Mouse (Mus musculus): ENCODE results near the gene Grin2c. TPM values are rescaled to one million over a fixed set of nuclear protein-coding genes. Genes with fewer than 3 reads are reported as not detected.

Gene Grin2c
- polyA plus RNA-seq, 1 experiment from 2014 or later, result not detected

DNA sequence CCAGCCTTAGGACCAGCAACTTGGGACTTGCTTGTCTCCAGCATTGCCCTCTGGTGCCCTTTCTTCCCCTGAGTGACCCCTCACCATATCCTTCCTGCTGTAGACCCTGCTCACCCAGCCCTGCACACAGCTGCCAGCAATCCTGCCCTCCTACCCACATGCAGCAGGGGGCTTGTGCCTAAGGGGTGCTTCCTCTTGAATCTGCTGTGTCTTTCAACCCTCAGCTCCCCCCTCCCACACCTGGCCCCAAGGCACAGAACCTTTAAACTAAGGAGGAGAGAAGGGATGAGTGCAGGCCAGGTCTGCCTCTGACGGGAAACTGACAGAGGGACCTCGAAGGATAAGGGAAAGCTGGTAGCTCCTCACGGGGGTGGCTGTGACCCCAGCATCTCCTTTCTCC lies 24.3 kb downstream of the Grin2c start:
- peaks cover 32% of the 10 kb centered on the region for H3K27me3 ChIP-seq (ENCODE audit: insufficient read depth, low read length)
- H3K4me3 ChIP-seq (ENCODE audit: low read length), result no peak overlapping the region
- H3K4me1 ChIP-seq (ENCODE audit: insufficient read depth, low read length), result peaks cover 20% of the 10 kb centered on the region
- ATAC-seq (ENCODE audit: low FRiP score, low TSS enrichment), result no peak
- H3K9me3 ChIP-seq (ENCODE audit: low read length), result no peaks in the 10 kb centered on the region
- H3K4me2 ChIP-seq (replicated peaks; ENCODE audit: low read depth, low read length), result no peak overlapping the region
- H3K36me3 ChIP-seq (ENCODE audit: insufficient read depth, low read length), result peaks cover 4% of the 10 kb centered on the region; the same call in 1 of the 2 replicates
- H3K27ac ChIP-seq (ENCODE audit: low read length), result no peak overlapping the region
- 67% methylated on average over 3 of the region's 3 CpGs for WGBS
- no peak overlapping the region for H3K9ac ChIP-seq (replicated peaks; ENCODE audit: low read length)

DNA sequence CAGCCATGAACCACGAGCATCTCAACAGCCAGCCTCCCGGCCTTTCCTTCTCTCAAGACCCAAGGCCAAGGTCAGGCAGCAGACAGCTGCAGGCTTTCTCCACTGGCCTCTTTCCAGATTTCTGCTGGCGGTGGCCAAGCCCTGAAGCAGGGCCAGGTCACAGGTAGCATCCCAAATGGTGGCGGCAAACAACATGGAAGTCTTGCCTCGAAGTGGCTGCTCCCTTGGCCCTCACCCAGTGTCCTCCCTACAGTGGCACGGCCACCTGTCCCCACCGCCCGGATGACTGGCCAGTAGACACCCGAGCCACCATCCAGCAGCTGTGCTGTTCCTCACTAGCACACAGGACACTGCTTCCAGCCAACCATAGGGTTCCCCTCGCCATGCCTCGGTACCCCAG lies 25.6 kb downstream of the Grin2c start:
- peaks cover 4% of the 10 kb centered on the region; the same call in 1 of the 2 replicates for H3K36me3 ChIP-seq (ENCODE audit: insufficient read depth, low read length)
- peaks cover 19% of the 10 kb centered on the region for H3K4me1 ChIP-seq (ENCODE audit: insufficient read depth, low read length)
- ATAC-seq (ENCODE audit: low FRiP score, low TSS enrichment), result no peak
- 44% methylated on average over 11 of the region's 11 CpGs for WGBS
- H3K4me2 ChIP-seq (replicated peaks; ENCODE audit: low read depth, low read length), result no peak overlapping the region
- peaks cover 19% of the 10 kb centered on the region for H3K27me3 ChIP-seq (ENCODE audit: insufficient read depth, low read length)
- no peak overlapping the region for H3K9ac ChIP-seq (replicated peaks; ENCODE audit: low read length)
- no peak overlapping the region for H3K27ac ChIP-seq (ENCODE audit: low read length)
- no peaks in the 10 kb centered on the region for H3K9me3 ChIP-seq (ENCODE audit: low read length)
- no peak overlapping the region for H3K4me3 ChIP-seq (ENCODE audit: low read length)

DNA sequence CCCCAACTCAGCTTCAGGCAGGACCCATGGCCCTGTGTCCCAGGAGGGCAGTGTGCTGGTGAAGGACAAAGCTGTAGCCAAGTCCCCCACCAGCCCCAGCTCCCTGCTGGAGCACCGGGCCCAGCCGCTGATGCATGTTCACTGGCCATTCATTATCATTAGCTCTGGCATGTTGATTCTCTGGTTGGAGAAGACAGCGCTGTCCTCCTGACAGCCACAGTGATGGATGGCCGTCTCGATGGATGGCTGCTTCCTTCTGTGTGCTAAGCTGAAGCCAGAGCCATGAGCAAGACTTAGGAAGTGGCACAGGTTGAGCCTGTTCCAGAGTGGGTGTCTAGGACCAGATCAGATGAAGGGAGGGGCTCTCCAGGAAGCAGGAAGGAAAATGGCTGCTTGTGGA lies 30.5 kb downstream of the Grin2c start:
- no peak overlapping the region for H3K27ac ChIP-seq (ENCODE audit: low read length)
- no peak overlapping the region for H3K4me3 ChIP-seq (ENCODE audit: low read length)
- H3K4me2 ChIP-seq (replicated peaks; ENCODE audit: low read depth, low read length), result no peak overlapping the region
- ATAC-seq (ENCODE audit: low FRiP score, low TSS enrichment), result peak; percentile 52; the same call in 1 of the 2 replicates
- H3K9me3 ChIP-seq (ENCODE audit: low read length), result no peaks in the 10 kb centered on the region
- peaks cover 32% of the 10 kb centered on the region for H3K27me3 ChIP-seq (ENCODE audit: insufficient read depth, low read length)
- H3K4me1 ChIP-seq (ENCODE audit: insufficient read depth, low read length), result peaks cover 26% of the 10 kb centered on the region
- H3K9ac ChIP-seq (replicated peaks; ENCODE audit: low read length), result no peak overlapping the region
- no peaks in the 10 kb centered on the region for H3K36me3 ChIP-seq (ENCODE audit: insufficient read depth, low read length)
- 9% methylated on average over 5 of the region's 5 CpGs for WGBS

GRCm38 (mm10) chr11:115234320-115235044 lies 32.6 kb downstream of the Grin2c start:
- H3K4me1 ChIP-seq (ENCODE audit: insufficient read depth, low read length), result peaks cover 28% of the 10 kb centered on the region
- H3K9me3 ChIP-seq (ENCODE audit: low read length), result no peaks in the 10 kb centered on the region
- 65% methylated on average over 15 of the region's 15 CpGs for WGBS
- H3K9ac ChIP-seq (replicated peaks; ENCODE audit: low read length), result no peak overlapping the region
- no peak overlapping the region for H3K4me3 ChIP-seq (ENCODE audit: low read length)
- H3K4me2 ChIP-seq (replicated peaks; ENCODE audit: low read depth, low read length), result no peak overlapping the region
- no peak for ATAC-seq (ENCODE audit: low FRiP score, low TSS enrichment)
- peaks cover 33% of the 10 kb centered on the region for H3K27me3 ChIP-seq (ENCODE audit: insufficient read depth, low read length)
- H3K27ac ChIP-seq (ENCODE audit: low read length), result no peak overlapping the region
- no peaks in the 10 kb centered on the region for H3K36me3 ChIP-seq (ENCODE audit: insufficient read depth, low read length)

- H3K27ac ChIP-seq (ENCODE audit: low read length), result no peak overlapping the region
- H3K4me3 ChIP-seq (ENCODE audit: low read length), result no peak overlapping the region
- H3K4me2 ChIP-seq (replicated peaks; ENCODE audit: low read depth, low read length), result no peak overlapping the region
- H3K4me1 ChIP-seq (ENCODE audit: insufficient read depth, low read length), result peaks cover 28% of the 10 kb centered on the region
- H3K36me3 ChIP-seq (ENCODE audit: insufficient read depth, low read length), result no peaks in the 10 kb centered on the region
- ATAC-seq (ENCODE audit: low FRiP score, low TSS enrichment), result no peak
- H3K27me3 ChIP-seq (ENCODE audit: insufficient read depth, low read length), result peaks cover 33% of the 10 kb centered on the region
- 62% methylated on average over 20 of the region's 20 CpGs for WGBS
- no peak overlapping the region for H3K9ac ChIP-seq (replicated peaks; ENCODE audit: low read length)
- no peaks in the 10 kb centered on the region for H3K9me3 ChIP-seq (ENCODE audit: low read length)
These were observed 33.3 kb downstream of the Grin2c start for GRCm38 (mm10) chr11:115233526-115234290.

DNA sequence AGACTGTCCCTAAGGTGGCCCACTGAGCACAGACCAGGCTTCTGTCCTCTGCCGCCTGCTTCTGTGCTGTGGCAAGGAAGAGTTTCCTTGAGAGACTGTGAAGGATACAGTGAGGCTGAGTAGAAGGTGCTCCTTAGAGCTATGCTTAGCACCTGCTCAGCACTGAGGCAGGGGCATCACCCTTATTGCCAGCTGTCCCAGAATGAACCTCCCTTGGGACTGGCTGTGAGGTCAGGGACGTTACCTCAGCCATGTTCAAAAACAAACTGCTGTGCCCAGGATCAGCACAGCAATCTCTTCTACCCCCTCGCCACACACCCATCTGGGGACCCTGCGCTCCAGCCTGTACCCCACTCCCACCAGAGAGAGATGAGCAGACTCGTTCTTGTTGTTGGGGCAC lies 34.2 kb downstream of the Grin2c start:
- Histone ChIP-seq H3K27me3 (ENCODE audit: insufficient read depth, low read length) (peaks cover 33% of the 10 kb centered on the region), H3K9me3 (ENCODE audit: low read length) (no peaks in the 10 kb centered on the region), H3K4me3 (ENCODE audit: low read length) (no peak overlapping the region), H3K4me1 (ENCODE audit: insufficient read depth, low read length) (peaks cover 27% of the 10 kb centered on the region), H3K36me3 (ENCODE audit: insufficient read depth, low read length) (no peaks in the 10 kb centered on the region), H3K27ac (ENCODE audit: low read length) (no peak overlapping the region), H3K9ac (replicated peaks; ENCODE audit: low read length) (no peak overlapping the region), H3K4me2 (replicated peaks; ENCODE audit: low read depth, low read length) (no peak overlapping the region)
- WGBS, result 87% methylated on average over 5 of the region's 5 CpGs
- no peak for ATAC-seq (ENCODE audit: low FRiP score, low TSS enrichment)

DNA sequence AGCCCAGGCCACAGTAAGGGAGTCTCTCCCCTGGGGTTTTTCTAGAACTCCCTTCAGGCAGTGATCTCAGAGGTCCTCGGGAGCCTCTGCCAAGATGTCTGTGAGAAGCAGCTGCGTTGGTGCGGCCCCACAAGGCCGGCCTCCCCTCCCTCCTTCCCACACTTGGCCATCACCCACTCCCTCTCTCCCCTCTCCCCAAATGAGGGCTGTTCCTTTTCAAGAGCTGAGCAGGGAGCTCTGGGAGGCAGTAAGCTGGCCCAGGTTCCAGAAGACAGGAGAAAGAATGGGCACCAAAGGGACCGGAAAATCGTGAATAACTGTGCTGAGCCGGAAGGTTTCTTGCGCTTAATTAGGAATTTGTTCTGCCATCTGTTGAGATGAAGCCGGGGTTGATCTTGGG lies 35.1 kb downstream of the Grin2c start:
- no peaks in the 10 kb centered on the region for H3K36me3 ChIP-seq (ENCODE audit: insufficient read depth, low read length)
- ATAC-seq (ENCODE audit: low FRiP score, low TSS enrichment), result no peak
- H3K4me3 ChIP-seq (ENCODE audit: low read length), result no peak overlapping the region
- peaks cover 27% of the 10 kb centered on the region for H3K4me1 ChIP-seq (ENCODE audit: insufficient read depth, low read length)
- no peaks in the 10 kb centered on the region for H3K9me3 ChIP-seq (ENCODE audit: low read length)
- peaks cover 34% of the 10 kb centered on the region for H3K27me3 ChIP-seq (ENCODE audit: insufficient read depth, low read length)
- no peak overlapping the region for H3K9ac ChIP-seq (replicated peaks; ENCODE audit: low read length)
- H3K4me2 ChIP-seq (replicated peaks; ENCODE audit: low read depth, low read length), result no peak overlapping the region
- 64% methylated on average over 9 of the region's 9 CpGs for WGBS
- H3K27ac ChIP-seq (ENCODE audit: low read length), result peak overlapping the region; percentile 78; the same call in 1 of the 2 replicates

GRCm38 (mm10) chr11:115231168-115231915 lies 35.7 kb downstream of the Grin2c start:
- Histone ChIP-seq H3K27ac (ENCODE audit: low read length) (peak overlapping the region; percentile 78), H3K9ac (replicated peaks; ENCODE audit: low read length) (0 out of 2 replicates have a peak overlapping the region, but pooled peaks have one; percentile 26), H3K4me1 (ENCODE audit: insufficient read depth, low read length) (peaks cover 22% of the 10 kb centered on the region), H3K36me3 (ENCODE audit: insufficient read depth, low read length) (no peaks in the 10 kb centered on the region), H3K4me2 (replicated peaks; ENCODE audit: low read depth, low read length) (no peak overlapping the region), H3K4me3 (ENCODE audit: low read length) (no peak overlapping the region), H3K9me3 (ENCODE audit: low read length) (no peaks in the 10 kb centered on the region), H3K27me3 (ENCODE audit: insufficient read depth, low read length) (peaks cover 38% of the 10 kb centered on the region)
- ATAC-seq (ENCODE audit: low FRiP score, low TSS enrichment), result peak; percentile 47; the same call in 1 of the 2 replicates
- WGBS, result 46% methylated on average over 14 of the region's 14 CpGs

DNA sequence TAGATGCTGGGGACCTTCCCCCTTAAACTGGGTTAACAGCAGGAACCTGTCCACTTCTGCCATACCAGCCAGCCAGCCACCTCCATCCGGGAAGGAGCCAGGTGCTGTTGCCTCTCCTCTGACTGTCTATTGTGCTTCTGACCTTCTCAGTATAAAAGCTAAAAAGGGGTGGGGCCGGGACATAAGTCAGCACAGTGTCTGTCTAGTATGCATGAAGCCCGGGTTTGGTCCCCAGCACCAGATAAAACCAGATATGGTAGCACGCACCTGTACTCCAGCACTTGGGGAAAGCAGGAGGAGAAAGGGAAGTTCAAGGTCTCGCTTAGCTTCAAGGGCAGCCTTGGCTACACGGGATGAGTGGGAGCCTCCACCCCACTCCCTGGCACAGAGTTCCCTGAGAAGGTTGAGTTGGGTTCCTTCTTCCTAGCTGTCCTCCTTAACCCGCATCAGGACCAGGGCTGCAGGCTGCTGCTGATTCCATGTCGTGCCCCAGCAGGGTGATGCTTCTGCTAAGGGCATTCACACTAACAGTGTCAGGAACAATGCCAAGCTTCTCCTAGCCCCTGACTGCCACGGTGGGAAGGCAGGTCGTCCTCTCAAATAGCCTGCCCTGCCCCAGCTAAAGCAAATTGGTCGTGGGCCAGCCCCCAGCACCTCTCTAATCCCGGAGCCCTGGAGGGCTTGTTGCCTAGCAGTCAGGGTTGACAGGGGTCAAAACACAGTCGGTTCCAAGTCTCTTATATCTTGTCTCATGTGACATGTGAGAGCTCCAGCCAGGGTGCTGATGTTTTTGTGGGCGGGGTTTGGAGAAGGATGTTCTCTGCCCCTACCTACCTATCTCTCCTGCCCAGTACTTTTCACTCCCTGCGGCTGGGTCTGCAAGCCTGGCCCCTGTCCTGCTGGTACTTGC lies 37.8 kb downstream of the Grin2c start:
- Histone ChIP-seq H3K4me3 (ENCODE audit: low read length) (no peak overlapping the region), H3K4me1 (ENCODE audit: insufficient read depth, low read length) (peaks cover 15% of the 10 kb centered on the region), H3K9ac (replicated peaks; ENCODE audit: low read length) (no peak overlapping the region), H3K36me3 (ENCODE audit: insufficient read depth, low read length) (no peaks in the 10 kb centered on the region), H3K27ac (ENCODE audit: low read length) (no peak overlapping the region), H3K27me3 (ENCODE audit: insufficient read depth, low read length) (peaks cover 35% of the 10 kb centered on the region), H3K4me2 (replicated peaks; ENCODE audit: low read depth, low read length) (no peak overlapping the region), H3K9me3 (ENCODE audit: low read length) (no peaks in the 10 kb centered on the region)
- no peak for ATAC-seq (ENCODE audit: low FRiP score, low TSS enrichment)
- 46% methylated on average over 15 of the region's 15 CpGs for WGBS

All from kidney, embryonic 16.5 days (tissue).